Mouse (Mus musculus): ENCODE results near the gene Parp4.

Gene Parp4

GRCm38 (mm10) chr14:56575416-56575815 is at the start of gene Parp4, which contains the start of gene Cenpj:
Parp4 (plus strand) TSS chr14:56575619.
Cenpj (minus strand) TSS chr14:56575425.
- no peak for DNase-seq (ENCODE audit: extremely low spot score, low read depth, low spot score)

GRCm38 (mm10) chr14:56530788-56531187 is 44.6 kb upstream of the Parp4 start:
- DNase-seq (ENCODE audit: extremely low spot score, low read depth, low spot score) = no peak

DNA sequence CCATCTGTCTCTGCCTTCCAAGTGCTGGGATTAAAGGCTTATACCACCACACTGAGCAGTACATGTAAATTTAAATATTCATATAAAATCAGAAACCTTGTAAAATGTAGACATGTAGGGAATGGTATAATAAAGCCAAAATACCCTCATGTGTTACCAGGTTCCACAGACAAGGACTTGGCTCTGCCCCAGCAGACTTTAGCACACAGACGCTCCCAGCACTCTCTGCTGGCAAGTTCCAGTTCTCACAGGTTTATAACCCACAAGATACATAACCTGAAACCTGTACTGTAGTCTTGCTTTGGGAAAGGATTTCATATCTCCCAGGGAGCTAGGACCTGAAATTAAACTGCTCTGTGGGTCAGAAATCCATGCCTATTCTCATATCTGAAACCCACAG is 30.5 kb upstream of the Parp4 start:
- no peak for DNase-seq (ENCODE audit: extremely low spot score, low read depth, low spot score)

- no peak for DNase-seq (ENCODE audit: extremely low spot score, low read depth, low spot score)
Measured at GRCm38 (mm10) chr14:56545491-56545890, 29.9 kb upstream of the Parp4 start.

DNA sequence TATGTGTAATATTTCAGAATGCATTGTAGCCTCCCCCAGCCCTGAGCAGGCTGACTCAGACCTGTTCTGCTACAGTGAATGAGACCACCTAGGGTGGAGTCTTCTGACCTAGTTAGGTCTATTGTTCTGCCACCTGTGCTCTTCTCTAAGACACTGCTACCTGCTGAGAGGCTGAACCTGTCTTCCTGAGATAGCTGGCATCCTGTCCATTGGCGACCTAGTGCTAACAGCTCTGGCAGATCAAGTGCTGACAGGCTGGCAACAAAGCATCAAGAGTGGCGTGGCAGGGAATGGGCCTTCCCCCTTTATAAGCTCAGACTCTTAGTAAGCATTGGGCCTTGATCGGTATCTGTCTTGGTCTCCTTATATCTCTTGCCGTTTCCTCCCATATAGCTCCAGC is 24.5 kb upstream of the Parp4 start:
- no peak for DNase-seq (ENCODE audit: extremely low spot score, low read depth, low spot score)

DNA sequence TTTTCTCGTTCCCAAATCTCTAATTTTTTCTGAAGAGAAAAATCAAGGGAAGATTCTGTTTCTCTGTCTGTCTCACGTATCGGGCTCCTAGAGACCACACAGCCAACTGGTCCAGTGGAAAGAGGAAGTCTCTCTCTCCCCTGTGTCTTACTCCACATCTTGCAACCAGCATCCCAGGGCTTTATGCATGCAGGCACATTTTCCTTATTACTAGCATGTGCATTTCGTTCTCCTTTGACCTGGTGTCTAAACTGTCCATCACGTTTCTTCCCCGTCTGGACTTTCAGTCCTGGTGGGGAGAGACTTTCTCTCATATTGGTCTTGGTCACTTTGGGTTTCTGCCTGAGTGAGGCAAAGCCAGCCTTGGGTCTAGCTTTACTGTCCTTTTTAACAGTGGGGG is 22.5 kb upstream of the Parp4 start:
- no peak for DNase-seq (ENCODE audit: extremely low spot score, low read depth, low spot score)

DNA sequence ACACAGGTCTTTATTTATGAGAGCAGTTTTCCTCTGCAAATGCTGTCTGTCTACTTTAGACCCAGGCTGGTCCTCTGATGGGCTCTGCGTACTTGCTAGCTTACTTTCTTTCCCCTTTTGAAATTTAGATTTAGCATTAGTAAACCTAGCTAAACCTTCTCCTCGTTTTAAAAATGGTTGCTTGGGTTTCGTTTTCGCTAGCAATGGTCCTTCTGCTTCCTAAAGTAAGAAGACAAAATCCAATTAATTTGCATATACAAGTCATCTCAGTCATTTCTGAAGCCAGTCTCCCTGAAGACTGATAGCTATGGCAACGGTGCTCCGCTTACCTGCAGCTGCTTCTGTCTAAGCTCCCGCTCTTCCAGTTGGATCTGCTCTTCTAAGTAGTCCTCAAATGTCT is 22.1 kb upstream of the Parp4 start:
- no peak for DNase-seq (ENCODE audit: extremely low spot score, low read depth, low spot score)

DNA sequence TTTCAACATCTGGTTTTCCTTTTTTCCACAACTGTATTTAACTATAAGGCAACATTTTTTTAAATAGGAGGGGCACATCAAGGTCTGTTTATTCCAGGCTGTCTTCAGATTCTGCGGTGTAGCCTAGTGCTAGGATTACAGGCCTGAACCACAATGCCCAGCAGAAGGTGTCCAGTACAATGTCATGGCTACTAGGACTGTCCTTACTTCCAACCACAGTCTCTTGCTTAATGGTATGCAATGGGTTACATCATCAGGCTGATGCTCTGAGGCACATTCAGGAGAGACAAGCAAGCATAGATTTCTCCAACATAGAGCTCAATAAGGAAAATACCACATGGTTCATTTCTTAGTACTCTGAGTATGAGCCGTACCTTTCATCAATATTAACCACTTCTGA is 20.7 kb upstream of the Parp4 start:
- no peak for DNase-seq (ENCODE audit: extremely low spot score, low read depth, low spot score)

GRCm38 (mm10) chr14:56559134-56559533 is 16.3 kb upstream of the Parp4 start:
- DNase-seq (ENCODE audit: extremely low spot score, low read depth, low spot score) = no peak

GRCm38 (mm10) chr14:56567476-56567875 is 7.9 kb upstream of the Parp4 start:
- DNase-seq (ENCODE audit: extremely low spot score, low read depth, low spot score) = no peak

DNA sequence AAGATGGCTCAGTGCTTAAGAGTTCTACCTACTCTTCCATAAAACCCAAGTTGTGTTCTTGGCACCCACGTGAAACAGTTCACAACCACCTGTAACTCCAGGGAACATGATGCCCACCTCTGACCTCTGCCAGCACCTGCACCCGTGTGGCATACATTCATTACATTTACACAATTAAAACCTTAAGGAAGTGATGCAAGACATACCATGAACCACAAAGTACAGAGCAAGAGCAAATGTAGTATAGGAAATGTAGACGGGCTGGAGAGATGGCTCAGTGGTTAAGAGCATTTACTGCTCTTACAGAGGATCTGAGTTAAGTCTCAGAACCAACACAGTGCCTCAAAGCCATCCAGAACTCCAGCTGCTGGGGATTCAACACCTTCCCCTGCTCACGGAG is 6.4 kb upstream of the Parp4 start:
- DNase-seq (ENCODE audit: extremely low spot score, low read depth, low spot score) = no peak

DNA sequence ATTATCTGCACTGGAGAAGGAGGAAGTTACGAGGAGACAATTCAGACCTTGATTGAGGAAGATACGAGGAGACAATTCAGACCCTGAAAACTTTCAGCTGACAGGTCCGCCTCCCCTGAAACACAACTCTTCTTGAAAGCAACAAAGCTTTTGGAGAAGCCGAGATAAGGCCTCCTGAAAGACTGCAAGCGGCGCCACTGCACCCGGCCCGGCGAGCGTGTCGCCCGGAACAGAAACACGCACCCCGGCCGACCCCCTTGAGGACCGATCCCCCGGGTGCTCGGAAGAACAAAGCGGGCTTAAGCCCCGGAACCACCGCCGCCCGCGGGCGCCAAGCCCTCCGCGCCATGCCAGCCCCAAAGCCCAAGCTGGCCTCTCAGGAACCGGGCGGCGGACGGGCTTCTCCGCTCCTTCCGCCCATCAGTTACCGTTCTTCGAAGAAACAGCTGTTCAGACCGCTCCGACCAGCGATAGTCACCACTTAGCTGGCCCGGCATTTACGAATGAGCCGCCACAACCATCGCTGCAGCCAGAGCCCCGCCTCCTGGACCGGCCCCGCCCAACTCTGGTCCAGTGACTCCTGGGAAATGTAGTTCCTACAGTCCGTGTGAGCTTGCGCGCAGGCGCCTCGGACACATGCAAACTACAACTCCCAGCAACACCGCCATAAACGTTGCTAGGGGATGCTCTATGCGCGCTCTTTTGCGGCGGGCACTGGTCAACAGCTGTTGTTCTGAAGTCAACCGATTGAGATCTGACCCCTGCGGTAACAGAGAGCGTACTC is 3.9 kb upstream of the Parp4 start:
- DNase-seq (ENCODE audit: extremely low spot score, low read depth, low spot score) = peak; percentile 90

GRCm38 (mm10) chr14:56572546-56572945 is 2.9 kb upstream of the Parp4 start:
- DNase-seq (ENCODE audit: extremely low spot score, low read depth, low spot score) = no peak

- no peak for DNase-seq (ENCODE audit: extremely low spot score, low read depth, low spot score)
Measured at GRCm38 (mm10) chr14:56575969-56576901, 816 bp downstream of the Parp4 start.

DNA sequence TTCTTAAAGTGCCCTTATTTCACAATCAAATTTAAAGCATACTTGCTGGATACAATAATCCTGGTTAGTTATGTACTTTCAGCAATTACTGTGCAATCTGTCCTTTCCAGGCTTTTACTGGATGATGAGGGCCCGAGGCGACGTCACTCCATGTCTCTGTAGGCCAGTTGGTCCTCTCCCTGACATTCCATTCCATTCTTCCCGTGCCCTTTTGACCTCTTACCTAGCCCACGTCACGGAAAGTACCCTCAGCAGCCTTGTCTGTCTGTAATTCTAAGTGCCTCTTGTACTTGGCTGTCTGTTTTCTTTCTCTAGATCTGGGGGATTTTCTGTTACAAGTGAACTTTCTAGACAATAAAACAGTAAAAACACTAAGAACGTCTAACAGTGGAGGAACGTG is 3.6 kb downstream of the Parp4 start:
- DNase-seq (ENCODE audit: extremely low spot score, low read depth, low spot score) = no peak

DNA sequence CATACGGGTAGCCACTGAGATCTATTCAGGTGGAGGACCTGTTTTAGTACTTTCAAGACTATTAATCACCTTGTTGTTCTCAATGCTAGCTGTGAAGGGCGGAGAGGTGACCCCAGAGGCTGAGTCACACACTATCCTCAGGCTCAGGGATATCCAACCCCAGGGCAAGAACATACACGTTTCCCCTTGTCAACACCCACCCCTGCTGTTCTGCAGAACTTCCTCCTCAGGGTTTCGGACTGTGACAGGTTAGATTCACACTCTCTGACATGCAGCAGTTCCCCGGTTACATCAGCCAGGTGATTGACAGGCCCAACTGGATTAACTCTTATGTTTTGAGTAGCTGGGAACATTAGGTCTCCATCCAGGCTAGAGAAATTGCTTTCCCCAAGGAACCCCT is 5.7 kb downstream of the Parp4 start:
- no peak for DNase-seq (ENCODE audit: extremely low spot score, low read depth, low spot score)

GRCm38 (mm10) chr14:56582294-56582693 is 6.9 kb downstream of the Parp4 start:
- DNase-seq (ENCODE audit: extremely low spot score, low read depth, low spot score) = no peak

- no peak for DNase-seq (ENCODE audit: extremely low spot score, low read depth, low spot score)
Measured at GRCm38 (mm10) chr14:56592191-56592590, 16.8 kb downstream of the Parp4 start.

DNA sequence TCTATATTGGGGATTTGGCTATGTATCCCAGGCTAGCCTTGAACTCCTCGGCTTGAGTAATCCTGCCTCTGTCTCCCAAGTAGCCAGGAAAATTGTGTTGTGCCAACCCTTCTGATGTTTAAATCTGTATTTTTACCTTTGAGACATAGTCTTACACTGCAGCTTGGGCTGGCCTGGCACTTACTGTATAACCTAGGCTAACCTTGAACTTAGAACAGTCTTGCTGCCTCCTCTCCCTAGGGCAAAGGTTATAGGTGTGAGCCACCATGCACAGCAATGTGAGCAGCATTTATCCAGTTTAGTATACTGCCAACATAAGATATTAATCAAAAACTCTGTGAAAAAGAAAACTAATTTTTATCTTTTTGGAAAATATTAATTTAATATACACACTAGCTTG is 19.4 kb downstream of the Parp4 start:
- no peak for DNase-seq (ENCODE audit: extremely low spot score, low read depth, low spot score)

DNA sequence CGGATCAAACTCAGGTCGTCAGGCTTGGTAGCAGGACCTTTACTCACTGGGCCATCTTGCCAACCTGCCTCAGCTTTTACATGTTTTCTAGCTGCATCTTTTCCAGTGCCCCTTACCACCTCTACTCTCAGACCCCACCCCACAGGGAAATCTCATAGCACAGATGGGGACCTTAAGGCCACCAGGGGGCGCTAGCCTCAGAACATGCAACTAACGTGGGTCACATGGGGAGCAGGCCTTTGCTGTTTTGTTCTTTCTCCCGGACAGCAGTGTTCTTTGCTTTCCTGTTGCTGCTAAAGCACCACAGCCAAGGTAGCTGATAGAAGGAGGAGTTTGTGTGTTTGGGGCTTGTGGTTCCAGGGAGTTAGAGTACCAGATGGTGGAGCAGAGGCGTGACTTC is 23.3 kb downstream of the Parp4 start:
- DNase-seq (ENCODE audit: extremely low spot score, low read depth, low spot score) = peak; percentile 6

- DNase-seq (ENCODE audit: extremely low spot score, low read depth, low spot score) = no peak
Measured at GRCm38 (mm10) chr14:56602069-56602468, 26.6 kb downstream of the Parp4 start.

GRCm38 (mm10) chr14:56604438-56604837 is 29.0 kb downstream of the Parp4 start:
- DNase-seq (ENCODE audit: extremely low spot score, low read depth, low spot score) = no peak

All from hindlimb bud, embryonic 11.5 days (tissue).